Mouse (Mus musculus) spleen, postnatal 4 days (tissue): ENCODE measurements around the gene Neo1.

Experiments used
- DNase-seq, 2 experiments: peaks; one replicate each; pipeline ENCODE4 v3.0.0; 2022; ENCODE audit warnings: low spot score in 2 of 2

The Neo1 gene

DNA sequence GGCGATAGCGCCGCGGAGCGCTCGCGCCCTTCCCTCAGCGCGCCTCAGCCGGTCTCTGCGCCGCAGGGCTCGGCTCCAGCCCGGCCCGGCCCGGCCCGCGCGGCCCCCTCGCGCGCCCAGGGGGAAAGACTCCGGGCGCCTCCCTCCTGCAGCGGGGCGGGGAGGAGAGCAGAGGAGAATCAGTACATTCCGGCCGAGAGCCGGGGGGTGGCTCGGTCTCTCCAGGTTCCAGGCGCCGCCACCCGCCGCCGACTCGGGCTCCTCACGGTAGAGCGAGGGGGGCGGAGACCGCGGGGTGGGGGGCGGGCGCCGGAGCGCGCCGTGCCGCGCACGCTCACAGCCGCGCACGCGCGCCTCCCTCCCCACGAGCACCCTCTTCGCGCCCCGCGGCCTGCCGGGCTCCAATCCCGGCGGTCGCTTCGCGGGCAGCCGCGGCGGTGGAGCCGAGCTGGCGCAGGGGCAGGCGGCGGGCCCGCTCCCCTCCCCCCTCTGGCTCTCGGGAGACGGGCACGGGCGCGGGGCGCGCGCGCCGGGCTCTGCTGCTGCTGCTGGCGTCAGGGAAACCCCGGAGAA, at the start of gene Neo1:
Gene Neo1 (minus strand): TSS at position 283 of the 573 bp plus-strand sequence.
- DNase-seq, result peak; percentile 25 to 72

DNA sequence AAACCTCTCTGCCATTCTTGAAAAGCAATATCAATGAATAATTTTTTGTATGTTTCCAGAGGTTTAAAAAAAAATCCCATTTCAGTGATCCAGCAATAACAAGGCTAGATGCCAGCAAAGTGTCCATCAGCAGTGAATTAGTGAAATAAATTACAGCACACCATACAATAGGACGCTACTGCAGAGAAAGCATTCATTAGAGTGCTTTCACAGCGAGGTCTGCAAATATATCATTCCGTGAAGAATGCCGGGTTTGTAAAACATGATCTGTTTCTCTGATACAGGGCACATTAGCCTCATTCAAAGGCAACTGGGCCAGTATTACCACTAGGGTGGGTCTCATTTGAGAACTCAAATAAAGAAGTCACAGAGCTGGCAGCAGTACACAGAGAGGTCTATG, 39.4 kb upstream of the Neo1 start:
- no peak for DNase-seq

DNA sequence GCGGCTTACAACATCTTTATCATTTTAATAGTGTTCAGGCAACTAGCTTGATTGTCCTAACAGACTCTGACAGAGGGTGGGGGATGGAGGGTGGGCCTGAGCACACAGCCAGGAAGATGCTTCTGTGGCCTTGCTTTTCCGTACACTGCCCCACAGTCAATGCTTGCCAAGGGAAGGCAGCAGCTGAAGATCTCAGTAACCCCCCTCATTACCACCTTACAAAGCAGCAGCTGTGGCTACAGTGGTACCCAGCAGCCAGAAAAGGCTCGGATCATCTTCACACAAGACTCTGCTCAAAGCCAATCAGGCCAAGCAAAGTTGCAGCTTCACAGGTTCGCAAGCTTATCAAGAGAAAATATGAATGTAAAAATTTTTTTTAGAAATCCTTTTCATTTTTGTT, 37.6 kb upstream of the Neo1 start:
- no peak for DNase-seq

DNA sequence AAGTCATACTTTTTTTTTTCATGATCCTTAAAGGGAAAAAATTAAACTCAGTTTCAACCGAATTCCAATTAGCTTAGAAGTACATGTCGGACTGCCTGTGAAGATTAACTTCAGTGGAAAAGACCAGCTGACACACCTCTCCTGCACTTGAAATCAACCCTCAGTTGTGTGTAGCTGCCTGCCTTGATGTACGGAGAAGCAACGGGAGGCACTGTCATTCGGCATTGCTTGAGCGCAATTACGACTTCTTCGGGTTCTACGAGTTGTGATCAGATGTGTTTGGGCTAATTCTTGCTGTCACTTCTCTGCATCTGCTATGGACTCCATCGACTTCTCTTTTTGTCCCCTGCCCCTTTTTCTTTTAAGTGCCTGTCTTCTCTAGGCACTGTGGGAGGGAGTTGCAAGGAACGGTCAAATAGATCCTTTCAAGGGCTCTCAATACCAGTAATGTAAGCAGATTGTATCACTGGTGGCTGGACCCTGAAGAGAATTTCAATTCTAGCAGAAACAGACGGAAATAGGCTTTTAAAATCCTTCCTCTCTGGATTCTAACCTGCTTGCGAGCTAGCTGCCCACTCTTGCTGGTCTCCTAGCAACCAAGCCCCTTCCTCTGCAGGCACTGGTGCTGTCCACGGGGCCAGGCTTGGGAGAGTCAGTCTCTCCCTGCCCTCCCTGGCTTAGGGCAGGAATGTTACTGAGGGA, 36.0 kb upstream of the Neo1 start:
- DNase-seq, result no peak

DNA sequence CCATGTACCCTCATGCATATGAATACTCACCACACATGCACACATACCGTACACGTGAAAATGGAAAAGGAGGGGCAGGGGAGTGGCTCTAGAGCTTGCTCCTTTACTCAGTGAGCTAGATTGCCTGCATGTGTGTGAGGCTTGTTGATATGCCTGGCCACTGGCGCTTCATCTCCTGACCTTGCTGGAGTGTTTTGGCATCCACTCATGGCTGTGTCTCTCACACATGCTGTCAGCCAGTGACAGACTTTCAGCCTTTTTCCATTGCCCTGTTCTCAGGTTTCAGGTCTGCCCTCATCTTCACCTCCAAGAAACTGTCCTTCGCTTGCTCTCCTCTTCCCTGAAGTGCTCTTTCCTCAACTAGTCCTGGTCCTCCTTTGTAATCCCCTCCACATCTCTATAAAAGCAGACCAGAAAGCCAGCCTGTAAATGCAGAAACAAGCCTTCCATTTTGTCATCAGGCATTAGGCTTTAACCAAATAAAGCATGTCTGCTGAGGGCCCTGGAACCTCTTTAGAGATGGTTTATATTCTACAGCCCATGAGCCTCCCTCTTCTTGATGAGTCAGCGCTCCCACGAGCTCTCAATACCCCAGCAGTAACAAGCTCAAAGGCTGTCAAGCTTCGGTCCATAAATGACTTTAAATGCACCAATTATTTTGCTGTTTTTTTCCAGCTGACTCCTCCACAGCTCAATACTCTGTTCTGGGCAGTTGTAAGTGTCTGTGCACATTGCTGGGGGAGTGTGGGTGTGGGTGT, 35.2 kb upstream of the Neo1 start:
- DNase-seq, result no peak

DNA sequence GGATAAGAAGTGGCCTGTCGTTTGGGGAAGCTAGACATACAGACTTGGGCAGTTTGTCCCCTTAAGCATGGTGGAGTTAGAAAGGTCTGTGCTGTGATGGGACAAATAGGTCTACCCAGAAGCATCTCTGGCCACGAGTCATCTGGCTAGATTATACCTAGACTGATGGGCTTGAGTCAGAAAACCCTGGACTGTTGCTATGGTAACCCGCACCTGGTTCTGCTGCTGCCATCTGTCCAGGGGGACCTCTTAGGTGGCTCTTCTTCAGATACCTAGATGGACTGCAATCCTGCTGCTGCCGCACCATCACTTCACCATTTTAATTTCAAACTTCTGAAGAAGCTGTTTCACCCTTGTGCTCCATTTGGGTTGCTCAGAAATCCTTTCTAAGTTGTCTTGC, 34.0 kb upstream of the Neo1 start:
- DNase-seq, result no peak

DNA sequence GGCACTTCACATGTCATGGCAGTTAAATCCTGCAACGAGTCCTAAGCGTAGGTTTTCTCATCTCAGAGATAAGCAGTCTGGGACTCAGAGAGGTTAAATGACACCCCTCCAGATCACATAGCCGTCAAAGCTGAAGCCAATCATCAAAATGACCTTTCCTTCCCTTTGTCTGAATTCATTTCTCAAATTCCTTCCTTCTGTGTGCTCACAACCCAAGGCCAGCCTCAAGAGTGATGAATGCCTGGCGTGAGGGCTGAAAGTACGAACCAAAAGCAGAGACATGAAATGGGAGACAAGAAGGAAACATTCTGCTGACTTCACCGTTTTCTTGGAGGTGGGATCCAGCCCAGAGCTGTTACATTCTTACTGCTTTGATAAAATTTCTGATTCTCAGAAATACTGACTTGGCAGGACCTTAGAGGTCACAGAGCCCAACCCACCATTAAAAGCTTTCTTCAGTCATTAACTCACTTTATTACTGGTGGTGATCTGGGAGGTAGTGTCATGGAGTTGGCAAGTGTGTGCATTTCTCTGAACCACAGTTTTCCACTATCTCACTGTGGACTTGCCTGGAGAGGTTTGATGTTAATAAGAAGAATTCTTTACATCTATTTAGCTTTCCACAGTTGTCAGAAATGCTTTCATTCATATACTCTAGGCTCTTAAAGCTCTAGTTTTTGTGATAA, 29.5 kb upstream of the Neo1 start:
- no peak for DNase-seq

DNA sequence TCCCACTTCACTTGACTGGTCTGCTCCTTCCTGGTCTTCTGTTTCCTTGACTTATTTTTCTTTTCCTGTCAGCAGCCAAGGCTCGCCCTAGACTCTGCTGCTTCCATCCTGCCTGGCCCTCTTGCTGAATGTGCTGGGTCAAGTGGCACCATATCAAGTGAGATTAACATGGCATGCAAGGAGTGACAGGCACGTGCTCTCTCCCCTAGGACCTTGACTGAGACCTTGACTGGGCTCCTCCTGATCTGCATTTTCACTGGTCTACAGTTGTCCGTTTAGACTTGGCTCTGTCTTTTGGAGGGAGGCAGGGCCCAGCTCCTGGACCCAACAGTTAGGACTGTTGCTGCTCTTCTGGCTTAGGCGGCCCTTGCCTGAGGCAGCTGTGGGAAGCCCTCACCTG, 26.2 kb upstream of the Neo1 start:
- no peak for DNase-seq

DNA sequence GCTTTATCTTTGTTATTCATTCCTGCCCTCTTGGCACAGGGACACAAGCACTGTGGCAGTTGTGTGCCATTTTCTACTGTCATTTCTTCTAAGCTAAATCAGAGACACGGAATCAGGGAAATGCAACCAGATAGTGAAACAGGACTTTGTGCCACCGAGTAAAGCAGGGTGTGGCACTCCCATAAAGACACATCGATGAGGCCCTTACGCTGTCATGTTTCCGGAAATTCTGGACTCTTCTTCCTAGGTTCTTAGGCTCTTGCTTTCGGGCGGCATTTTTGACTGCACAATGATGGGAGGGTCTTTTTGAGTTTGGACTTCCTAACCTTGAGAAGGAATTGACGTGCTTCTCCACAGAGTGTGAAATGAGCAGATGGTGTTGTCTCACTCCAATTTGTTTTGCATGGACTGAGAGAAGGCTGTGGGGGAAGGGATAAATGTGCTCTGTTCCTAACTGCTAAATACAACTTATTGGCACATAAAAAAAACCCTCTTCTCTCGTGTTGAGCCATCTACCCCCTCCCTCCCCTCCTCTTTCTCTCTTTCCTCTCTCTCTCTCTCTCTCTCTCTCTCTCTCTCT, 23.9 kb upstream of the Neo1 start:
- DNase-seq, result no peak

DNA sequence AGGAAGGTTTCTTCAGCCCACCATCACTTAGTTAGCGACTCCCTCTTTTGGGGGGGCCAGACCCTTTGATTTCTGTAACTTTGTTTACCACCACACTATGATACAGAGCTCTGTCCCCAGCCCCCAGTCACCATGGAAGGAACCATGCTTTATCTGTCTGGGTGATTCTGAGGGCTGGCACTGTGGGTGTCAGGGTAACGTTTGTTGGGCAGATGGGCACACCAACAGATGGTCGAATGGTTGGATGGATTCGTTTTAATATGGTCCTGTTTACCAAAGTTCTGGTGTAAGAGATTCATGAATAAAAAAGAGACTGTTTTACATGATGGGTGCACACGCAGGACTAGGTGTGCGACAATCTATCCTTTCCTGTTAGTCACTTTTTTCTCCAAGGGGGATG, 22.9 kb upstream of the Neo1 start:
- no peak for DNase-seq

DNA sequence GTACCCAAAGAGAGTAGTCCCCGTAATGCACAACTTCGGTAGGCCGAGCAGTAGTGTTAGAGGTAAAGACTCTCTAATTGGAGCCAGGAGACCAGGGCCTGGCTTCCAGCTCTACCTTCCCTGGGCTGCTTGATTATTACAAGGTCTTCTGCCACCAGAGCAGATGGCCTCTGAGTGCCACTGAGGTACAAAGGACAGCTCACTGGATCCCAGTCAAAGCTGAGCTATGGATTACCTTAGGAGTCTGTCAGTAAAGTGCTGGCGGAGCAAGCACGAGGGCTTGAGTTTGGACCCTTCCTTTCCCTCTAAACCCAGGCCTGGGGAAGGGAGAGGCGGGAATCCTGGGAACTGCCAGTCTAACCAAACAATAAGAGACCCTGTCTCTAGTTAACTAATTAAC, 21.8 kb upstream of the Neo1 start:
- DNase-seq, result no peak

DNA sequence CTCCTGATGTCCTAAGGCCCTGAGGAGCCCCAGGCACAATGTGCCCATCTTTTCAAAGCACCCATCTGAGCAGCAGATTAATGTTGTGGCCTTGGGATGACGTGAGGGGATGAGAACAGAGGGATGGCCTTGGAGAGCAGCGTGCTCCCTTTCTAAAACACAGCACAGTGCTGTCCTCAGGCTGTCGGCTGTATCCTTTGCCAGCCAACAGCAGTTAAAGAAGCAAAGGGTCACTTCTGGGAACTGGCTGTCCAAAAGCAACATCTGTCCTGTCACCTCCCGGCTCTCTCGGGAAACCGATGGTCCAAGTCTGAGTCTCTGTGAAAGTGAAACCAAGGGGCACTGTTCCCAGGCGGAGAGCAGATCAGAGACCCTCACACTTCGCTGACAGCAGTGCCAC, 20.0 kb upstream of the Neo1 start:
- DNase-seq, result no peak

DNA sequence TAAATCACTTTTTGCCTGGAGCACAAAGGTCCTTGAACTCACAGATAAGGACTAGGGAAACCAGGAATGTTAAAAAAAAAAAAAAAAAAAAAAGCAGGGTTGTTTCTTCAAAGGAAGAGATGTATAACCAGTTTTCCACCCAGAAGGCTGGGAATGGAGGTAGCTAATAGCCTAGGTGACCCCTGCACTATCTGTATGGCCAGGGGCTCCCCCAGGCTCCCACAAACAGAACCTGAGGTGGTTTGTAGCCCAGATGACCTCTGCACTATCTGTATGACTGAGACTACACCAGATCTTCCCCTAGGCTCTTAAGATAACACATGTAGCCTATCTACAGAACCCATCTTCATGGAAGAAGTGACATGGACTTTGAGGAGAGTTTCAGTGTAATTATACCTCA, 5.6 kb upstream of the Neo1 start:
- DNase-seq, result no peak

DNA sequence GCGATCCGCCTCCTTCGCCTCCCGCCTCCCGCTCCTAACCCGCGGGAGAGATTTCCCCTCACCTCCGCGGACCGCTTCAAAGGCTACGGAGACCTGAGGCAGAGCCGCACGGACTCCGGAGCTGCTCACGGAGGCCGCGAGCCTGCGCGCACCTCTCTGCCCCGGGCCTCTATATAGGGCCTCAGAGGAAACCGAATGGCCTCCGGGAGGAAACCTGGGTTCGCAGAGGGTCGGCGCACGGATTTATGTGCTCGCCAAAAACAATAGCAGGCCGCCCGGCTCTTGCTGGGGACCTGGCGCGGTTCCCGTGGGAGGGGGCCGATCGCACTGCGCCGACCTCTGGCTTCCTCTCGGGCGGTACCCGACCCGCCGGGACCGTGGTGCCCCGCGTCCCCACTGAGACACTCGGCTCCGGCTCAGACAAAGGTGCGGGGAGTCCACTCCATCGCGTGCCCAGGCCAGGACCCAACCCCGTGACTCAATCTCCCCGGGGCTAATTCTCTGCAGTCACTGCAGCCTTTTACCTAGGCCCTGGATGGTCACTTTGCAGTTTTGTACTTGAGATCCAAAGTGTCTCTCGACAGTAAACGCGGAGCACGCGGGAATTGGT, 596 bp upstream of the Neo1 start:
- DNase-seq, result peak in 1 of 2 experiments; percentile 63

DNA sequence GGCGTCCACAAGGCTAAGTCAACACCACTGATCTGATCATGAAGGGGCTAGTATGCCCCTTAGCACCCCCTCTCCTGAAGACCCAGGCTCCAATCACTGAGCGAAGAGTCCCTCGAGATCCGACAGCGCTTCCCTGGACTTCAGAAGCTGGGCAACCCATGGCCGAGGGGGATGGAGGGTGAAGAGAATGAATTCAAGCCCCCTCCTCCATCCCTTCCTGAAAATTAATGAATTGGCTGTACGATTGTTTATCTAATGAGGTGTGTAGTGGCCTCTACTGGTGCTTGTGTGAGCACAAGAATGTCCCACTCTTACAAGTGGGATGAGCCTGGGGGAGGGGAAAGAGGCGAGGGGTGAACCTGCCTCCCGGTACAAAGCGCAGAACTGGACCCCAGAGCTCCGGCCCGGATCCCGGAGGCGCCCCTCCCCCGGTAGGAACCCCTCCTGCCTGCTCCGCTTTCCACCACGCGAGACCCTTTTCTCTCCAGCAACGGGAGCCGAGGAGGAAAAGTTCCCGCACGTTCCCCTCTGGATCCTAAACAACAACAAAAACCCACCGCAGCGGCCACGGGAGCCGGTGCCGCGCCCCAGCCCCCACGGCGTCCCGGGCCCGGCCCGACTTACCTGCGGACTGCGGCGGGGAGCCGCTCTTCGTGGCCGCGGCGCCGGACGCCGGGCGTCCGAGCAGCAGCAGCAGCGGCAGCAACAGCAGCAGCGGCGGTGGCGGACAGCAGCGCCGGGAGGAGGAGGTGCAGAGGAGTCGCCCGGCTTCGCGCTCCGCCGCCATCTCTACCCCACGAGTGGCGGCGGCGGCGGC, 691 bp downstream of the Neo1 start:
- peak in 1 of 2 experiments; percentile 62 for DNase-seq

DNA sequence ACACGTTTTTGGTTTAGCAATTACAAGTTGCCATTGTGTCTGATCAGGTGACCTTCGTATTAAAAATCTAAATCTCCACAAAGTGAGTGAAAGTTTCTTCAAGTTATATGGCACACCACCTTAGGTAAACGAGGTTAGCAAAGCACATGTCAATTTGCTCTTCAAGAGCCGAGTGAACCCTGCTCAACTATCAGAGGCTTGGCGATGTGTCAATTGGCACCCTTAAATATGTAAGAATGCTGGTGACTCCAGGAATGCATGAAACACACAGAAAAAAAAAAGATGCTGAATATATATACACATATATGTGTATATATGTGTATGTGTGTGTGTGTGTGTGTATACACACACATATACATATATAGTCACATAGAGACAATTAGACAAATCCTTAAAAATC, 1.4 kb downstream of the Neo1 start:
- DNase-seq, result no peak

DNA sequence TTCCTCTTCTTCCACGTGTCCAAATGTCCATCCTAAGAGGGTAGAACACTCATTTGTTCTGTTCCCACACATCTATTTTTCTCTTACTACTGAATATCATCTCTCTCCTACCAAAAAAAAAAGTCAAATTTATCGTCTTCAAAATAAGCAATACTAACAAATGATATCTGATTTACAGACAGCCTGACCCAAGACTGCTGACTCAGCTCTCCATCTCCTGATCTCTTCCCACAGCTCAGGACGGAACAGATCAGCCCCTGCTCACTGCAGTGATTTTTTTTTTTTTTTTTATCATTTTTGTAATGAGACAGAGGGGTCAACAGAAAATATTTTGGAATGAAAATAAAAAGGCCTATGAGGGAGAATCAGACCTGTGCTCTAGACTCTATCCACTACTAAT, 2.7 kb downstream of the Neo1 start:
- DNase-seq, result no peak

DNA sequence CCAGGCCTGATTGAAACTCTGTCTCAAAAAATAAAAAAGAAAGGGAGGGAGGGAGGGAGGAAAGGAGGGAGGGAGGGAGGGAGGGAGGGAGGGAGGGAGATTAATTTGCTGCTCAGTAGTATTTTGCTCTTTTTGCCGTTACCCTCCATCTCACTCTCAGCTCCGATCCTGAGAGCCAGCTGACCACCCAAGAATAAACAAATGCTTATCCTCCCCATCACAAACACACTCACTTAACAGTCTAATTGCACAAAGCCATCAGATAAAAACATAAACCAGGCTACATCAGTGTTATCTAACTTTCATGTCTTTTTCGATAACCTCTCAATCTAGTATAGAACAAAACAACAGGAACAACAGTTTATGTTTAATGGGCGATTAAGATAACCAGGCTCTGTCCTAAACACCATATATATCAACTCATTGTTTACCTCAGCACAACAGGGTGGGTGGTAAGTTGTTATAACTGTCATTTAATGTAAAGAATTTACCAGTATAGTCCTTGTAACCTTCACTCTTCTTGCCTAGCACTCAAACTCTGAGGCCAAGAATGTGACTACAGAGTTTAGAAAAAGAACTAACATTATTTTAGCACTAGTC, 11.9 kb downstream of the Neo1 start:
- DNase-seq, result no peak

DNA sequence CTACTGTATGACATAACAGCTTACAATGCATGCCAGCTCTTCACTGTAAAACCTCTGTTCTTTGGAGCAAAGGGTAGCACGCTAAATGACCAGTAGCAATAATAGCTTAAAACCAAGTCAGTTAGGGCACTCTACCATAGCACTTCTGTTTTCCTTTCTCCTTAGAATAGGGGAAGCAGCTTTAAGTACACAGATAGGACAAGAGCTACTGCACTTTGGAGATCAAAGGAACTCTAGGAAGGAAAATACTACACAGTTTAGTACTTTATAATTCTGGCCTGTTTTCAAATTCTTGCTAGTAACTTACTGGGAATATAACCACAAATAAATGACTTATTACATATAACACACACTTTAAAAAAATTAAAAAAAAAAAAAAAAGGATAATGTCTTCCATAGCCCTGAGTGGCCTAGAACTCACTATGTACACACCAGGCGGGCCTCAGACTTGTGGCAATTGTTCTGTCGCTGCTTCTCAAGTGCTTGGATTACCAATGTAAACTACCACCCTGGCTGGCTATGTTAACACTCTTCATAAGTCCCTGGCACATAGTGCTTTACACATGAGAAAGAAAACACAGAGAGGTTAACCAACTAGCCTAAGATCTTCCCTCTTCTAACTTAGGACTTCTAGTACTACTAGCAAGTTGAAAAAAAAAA, 20.1 kb downstream of the Neo1 start:
- DNase-seq, result no peak

DNA sequence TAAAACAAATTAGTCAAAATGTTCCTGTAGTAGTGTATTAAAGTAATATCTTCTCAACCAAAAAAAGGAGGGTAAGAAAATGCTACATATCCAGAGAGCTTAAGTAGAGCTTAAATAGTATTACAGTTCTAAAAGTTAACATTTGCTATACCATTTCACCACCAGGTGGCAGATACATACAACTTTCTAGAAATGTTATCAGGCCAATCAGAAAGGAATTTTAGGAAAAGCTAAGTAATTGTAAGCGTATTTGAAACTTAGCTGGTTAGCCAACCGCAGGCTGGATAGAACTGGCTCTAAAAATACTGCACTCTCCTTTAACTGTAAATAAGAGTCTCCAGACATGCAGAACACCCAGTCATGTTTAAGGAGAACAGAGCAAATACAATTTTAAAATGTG, 22.9 kb downstream of the Neo1 start:
- no peak for DNase-seq
